Mouse (Mus musculus): ENCODE results near the gene Fto. TPM values are rescaled to one million over a fixed set of nuclear protein-coding genes. Genes with fewer than 3 reads are reported as not detected.
A peak's percentile ranks its signal among the peaks of the same experiment; 100 is the strongest.

Fto gene
- polyA plus RNA-seq, 1 experiment from 2014 or later = 94.8 TPM

DNA sequence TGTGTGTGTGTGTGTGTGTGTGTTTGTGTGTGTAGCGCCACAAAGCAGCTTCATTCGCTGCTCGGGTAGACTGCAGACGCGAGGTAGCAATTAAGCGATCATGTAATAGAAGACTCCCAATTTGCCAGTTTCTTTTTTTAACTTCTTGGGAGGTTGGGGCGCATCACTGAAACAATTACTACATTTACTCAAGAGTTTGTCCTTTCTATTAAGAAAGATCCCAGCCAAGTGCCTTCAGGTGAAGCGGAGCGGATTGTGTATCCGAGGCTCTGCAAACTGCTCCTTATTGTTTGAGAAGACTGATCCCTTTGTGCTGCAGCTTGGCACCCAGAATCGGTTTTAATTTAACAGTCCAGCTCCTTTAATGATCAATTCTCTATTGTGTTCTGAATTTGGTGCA is 70.5 kb downstream of the Fto start:
- WGBS = 22% methylated on average over 11 of the region's 11 CpGs
- Histone ChIP-seq H3K9ac (replicated peaks; ENCODE audit: low read length) (no peak overlapping the region), H3K36me3 (replicated peaks; ENCODE audit: control insufficient read depth, insufficient read depth, low read depth, low read length) (no peaks in the 10 kb centered on the region), H3K27me3 (ENCODE audit: control insufficient read depth, insufficient read depth, low read length) (no peaks in the 10 kb centered on the region), H3K9me3 (replicated peaks; ENCODE audit: control insufficient read depth, low read length) (no peaks in the 10 kb centered on the region), H3K4me2 (ENCODE audit: low read depth, low read length) (no peak overlapping the region), H3K4me3 (ENCODE audit: low read depth, low read length) (no peak overlapping the region), H3K4me1 (ENCODE audit: control insufficient read depth, insufficient read depth, low read length) (no peaks in the 10 kb centered on the region), H3K27ac (replicated peaks; ENCODE audit: low read depth, low read length) (no peak overlapping the region)
- DNase-seq (ENCODE audit: low spot score) = no peak
- no peak for ATAC-seq (replicated peaks; ENCODE audit: insufficient number of reproducible peaks, low FRiP score, low TSS enrichment, low read depth)

DNA sequence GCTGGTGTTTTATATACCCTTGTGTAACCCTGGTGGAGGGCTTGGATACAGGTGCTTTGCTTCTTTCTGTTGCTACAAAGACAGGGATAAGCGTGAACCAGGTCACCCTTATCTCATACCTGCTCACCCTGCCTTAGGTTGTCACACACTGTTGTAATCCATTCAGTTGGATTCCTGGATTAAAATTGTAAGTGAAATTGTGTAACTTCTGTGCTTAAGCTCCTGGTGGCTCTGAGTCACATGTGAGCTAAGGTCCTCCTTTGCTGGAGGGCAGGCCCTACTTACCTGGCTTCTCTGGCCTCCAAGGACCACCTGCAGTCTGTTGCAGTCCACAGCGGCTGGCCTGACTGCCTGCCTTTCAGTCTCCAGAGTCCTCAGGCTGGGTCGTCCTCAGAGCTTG is 71.1 kb downstream of the Fto start:
- Histone ChIP-seq H3K36me3 (replicated peaks; ENCODE audit: control insufficient read depth, insufficient read depth, low read depth, low read length) (no peaks in the 10 kb centered on the region), H3K9ac (replicated peaks; ENCODE audit: low read length) (no peak overlapping the region), H3K27me3 (ENCODE audit: control insufficient read depth, insufficient read depth, low read length) (no peaks in the 10 kb centered on the region), H3K4me3 (ENCODE audit: low read depth, low read length) (no peak overlapping the region), H3K4me1 (ENCODE audit: control insufficient read depth, insufficient read depth, low read length) (no peaks in the 10 kb centered on the region), H3K27ac (replicated peaks; ENCODE audit: low read depth, low read length) (no peak overlapping the region), H3K9me3 (replicated peaks; ENCODE audit: control insufficient read depth, low read length) (no peaks in the 10 kb centered on the region), H3K4me2 (ENCODE audit: low read depth, low read length) (no peak overlapping the region)
- DNase-seq (ENCODE audit: low spot score) (no peak), ATAC-seq (replicated peaks; ENCODE audit: insufficient number of reproducible peaks, low FRiP score, low TSS enrichment, low read depth) (no peak)
- 71% methylated on average over 3 of the region's 3 CpGs for WGBS

DNA sequence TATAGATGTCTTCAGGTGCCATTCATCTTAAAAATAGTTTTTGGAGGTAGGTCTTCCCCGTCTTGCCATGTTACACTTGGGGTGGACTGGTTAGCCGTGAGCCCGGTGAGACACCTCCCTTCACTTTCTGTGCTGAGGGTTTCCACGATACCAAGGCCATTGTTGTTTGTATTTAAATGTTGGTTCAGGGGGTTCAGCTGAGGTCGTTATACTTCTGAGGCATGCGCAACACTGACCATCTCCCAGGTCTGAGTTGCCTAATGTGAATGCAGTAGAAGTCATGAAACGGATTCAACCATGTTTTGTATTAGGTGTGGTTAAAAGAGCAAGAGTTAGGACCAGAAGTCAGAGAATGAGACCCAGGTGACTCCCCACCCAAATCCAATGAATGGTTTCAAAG is 72.5 kb downstream of the Fto start:
- Histone ChIP-seq H3K9me3 (replicated peaks; ENCODE audit: control insufficient read depth, low read length) (no peaks in the 10 kb centered on the region), H3K4me2 (ENCODE audit: low read depth, low read length) (no peak overlapping the region), H3K27me3 (ENCODE audit: control insufficient read depth, insufficient read depth, low read length) (no peaks in the 10 kb centered on the region), H3K4me3 (ENCODE audit: low read depth, low read length) (no peak overlapping the region), H3K9ac (replicated peaks; ENCODE audit: low read length) (no peak overlapping the region), H3K36me3 (replicated peaks; ENCODE audit: control insufficient read depth, insufficient read depth, low read depth, low read length) (no peaks in the 10 kb centered on the region), H3K27ac (replicated peaks; ENCODE audit: low read depth, low read length) (no peak overlapping the region), H3K4me1 (ENCODE audit: control insufficient read depth, insufficient read depth, low read length) (no peaks in the 10 kb centered on the region)
- ATAC-seq (replicated peaks; ENCODE audit: insufficient number of reproducible peaks, low FRiP score, low TSS enrichment, low read depth) (no peak), DNase-seq (ENCODE audit: low spot score) (no peak)
- 88% methylated on average over 7 of the region's 7 CpGs for WGBS

DNA sequence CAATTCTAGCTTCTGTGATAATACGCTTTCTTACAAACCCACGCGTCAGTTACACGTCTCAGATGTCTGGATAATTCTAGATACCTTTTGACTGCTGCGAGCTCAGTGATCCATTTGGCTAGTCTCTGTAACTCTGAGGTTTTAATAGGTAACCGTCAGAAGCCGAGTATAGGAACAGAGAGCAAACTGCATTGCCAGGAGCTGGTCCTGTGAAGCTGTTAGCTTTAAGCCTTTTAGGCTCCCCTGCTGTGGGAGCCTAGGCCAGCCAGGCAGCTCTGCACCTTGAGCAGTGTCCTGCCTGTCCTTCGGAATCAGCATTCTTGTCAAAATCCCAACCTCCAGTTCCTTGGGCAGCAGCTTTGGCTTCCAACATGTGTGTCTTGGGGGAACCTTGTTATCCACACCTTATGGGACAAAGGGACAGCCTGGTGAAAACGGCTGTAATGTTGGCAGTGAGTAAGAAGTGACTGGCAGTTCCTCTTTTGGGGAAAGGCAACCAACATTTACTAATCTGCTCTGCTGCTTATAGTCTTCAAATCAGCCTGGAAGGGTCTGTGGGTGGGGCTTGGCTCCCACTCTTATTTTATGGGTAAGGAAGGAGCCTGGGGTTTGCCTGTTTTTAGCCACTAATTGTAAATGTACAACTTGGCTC is 77.2 kb downstream of the Fto start:
- Histone ChIP-seq H3K4me3 (ENCODE audit: low read depth, low read length) (no peak overlapping the region), H3K27me3 (ENCODE audit: control insufficient read depth, insufficient read depth, low read length) (no peaks in the 10 kb centered on the region), H3K36me3 (replicated peaks; ENCODE audit: control insufficient read depth, insufficient read depth, low read depth, low read length) (no peaks in the 10 kb centered on the region), H3K4me2 (ENCODE audit: low read depth, low read length) (no peak overlapping the region), H3K9ac (replicated peaks; ENCODE audit: low read length) (no peak overlapping the region), H3K27ac (replicated peaks; ENCODE audit: low read depth, low read length) (no peak overlapping the region), H3K4me1 (ENCODE audit: control insufficient read depth, insufficient read depth, low read length) (no peaks in the 10 kb centered on the region; the same call in 1 of the 2 replicates), H3K9me3 (replicated peaks; ENCODE audit: control insufficient read depth, low read length) (no peaks in the 10 kb centered on the region)
- ATAC-seq (replicated peaks; ENCODE audit: insufficient number of reproducible peaks, low FRiP score, low TSS enrichment, low read depth) (no peak), DNase-seq (ENCODE audit: low spot score) (no peak)
- WGBS = 64% methylated on average over 9 of the region's 9 CpGs

DNA sequence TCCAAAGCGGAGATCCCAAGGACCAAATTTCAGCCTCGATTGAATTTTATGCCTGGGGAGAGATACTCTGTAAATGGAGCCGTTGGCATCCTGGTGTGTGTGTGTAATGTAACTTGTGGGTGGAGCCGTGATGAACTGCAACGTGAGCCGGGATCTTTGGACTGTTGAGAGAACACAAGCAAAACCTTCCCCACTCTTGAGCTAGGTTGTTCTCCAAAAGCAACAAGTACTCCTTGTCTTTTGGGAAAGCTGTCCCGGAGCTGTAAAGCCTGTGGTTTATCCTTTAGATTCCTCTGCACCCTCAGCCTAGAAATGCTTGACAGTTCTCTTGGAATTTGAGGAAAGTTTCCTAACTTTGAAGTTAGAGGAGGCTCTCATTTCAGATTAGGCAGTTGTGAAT is 78.9 kb downstream of the Fto start:
- DNase-seq (ENCODE audit: low spot score) (peak; percentile 26), ATAC-seq (replicated peaks; ENCODE audit: insufficient number of reproducible peaks, low FRiP score, low TSS enrichment, low read depth) (no peak)
- WGBS = 52% methylated on average over 7 of the region's 7 CpGs
- Histone ChIP-seq H3K4me3 (ENCODE audit: low read depth, low read length) (no peak overlapping the region), H3K4me1 (ENCODE audit: control insufficient read depth, insufficient read depth, low read length) (no peaks in the 10 kb centered on the region; the same call in 1 of the 2 replicates), H3K27me3 (ENCODE audit: control insufficient read depth, insufficient read depth, low read length) (no peaks in the 10 kb centered on the region), H3K36me3 (replicated peaks; ENCODE audit: control insufficient read depth, insufficient read depth, low read depth, low read length) (no peaks in the 10 kb centered on the region), H3K4me2 (ENCODE audit: low read depth, low read length) (no peak overlapping the region), H3K9ac (replicated peaks; ENCODE audit: low read length) (no peak overlapping the region), H3K9me3 (replicated peaks; ENCODE audit: control insufficient read depth, low read length) (no peaks in the 10 kb centered on the region), H3K27ac (replicated peaks; ENCODE audit: low read depth, low read length) (no peak overlapping the region)

DNA sequence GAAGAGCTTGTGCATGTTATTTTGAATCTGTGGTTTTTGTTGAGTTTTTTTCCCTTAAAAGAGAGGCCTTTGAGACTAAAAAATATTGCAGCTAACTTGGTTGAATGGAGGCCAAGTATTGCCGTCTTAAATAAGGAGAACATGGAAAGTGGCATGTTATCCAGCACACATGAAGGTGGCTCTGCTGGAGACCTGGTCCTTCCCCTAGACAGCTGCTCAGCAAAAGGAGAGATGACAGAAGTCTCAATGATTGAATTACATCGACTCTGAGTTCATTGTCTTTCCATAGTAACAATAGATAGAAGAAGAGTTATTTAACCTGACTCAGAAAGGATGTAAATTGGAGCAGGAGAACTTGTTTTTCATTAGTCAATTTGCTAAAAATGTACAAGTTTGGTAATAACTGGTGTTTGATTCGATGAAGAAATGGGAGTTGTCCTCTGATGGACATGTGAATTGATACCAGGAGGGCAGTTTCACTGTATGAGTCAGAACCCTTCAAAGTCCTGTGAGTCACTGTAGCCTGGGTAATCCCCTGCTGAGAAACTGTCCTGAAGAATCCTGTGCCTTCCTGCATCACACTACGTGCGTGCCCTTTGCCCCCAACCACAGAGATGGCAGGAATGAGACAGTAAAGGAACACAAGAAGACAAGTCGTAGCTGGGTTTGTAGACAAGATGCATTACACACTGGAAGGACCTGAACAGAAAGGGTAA is 82.2 kb downstream of the Fto start:
- no peaks in the 10 kb centered on the region for H3K36me3 ChIP-seq (replicated peaks; ENCODE audit: control insufficient read depth, insufficient read depth, low read depth, low read length)
- no peak overlapping the region for H3K4me2 ChIP-seq (ENCODE audit: low read depth, low read length)
- 81% methylated on average over 6 of the region's 6 CpGs for WGBS
- H3K27ac ChIP-seq (replicated peaks; ENCODE audit: low read depth, low read length) = no peak overlapping the region
- H3K9me3 ChIP-seq (replicated peaks; ENCODE audit: control insufficient read depth, low read length) = no peaks in the 10 kb centered on the region
- DNase-seq (ENCODE audit: low spot score) (no peak), ATAC-seq (replicated peaks; ENCODE audit: insufficient number of reproducible peaks, low FRiP score, low TSS enrichment, low read depth) (no peak)
- no peaks in the 10 kb centered on the region for H3K27me3 ChIP-seq (ENCODE audit: control insufficient read depth, insufficient read depth, low read length)
- no peak overlapping the region for H3K9ac ChIP-seq (replicated peaks; ENCODE audit: low read length)
- no peaks in the 10 kb centered on the region; the same call in 1 of the 2 replicates for H3K4me1 ChIP-seq (ENCODE audit: control insufficient read depth, insufficient read depth, low read length)
- no peak overlapping the region for H3K4me3 ChIP-seq (ENCODE audit: low read depth, low read length)

DNA sequence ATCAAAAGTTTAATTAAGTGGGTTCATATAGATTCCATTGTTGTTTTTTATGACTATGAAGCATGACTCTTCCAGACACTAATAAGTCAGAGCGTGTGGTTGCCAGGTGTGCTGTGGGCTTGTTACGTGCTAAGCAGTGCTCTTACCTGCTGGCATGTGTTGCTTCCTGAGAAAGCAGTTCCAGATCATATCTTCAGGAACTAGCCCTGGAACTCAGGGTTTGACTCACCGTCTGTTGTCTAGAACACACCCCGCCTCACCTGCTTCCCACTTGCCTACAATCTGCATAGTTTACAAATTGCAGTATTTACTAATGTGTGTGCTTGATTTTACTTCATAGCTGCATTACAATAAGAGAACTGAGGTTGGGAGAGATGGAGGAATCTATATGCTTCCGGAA is 84.7 kb downstream of the Fto start:
- H3K4me1 ChIP-seq (ENCODE audit: control insufficient read depth, insufficient read depth, low read length) = no peaks in the 10 kb centered on the region
- DNase-seq (ENCODE audit: low spot score) (no peak), ATAC-seq (replicated peaks; ENCODE audit: insufficient number of reproducible peaks, low FRiP score, low TSS enrichment, low read depth) (no peak)
- H3K4me2 ChIP-seq (ENCODE audit: low read depth, low read length) = no peak overlapping the region
- no peak overlapping the region for H3K4me3 ChIP-seq (ENCODE audit: low read depth, low read length)
- no peak overlapping the region for H3K9ac ChIP-seq (replicated peaks; ENCODE audit: low read length)
- H3K27me3 ChIP-seq (ENCODE audit: control insufficient read depth, insufficient read depth, low read length) = no peaks in the 10 kb centered on the region
- H3K27ac ChIP-seq (replicated peaks; ENCODE audit: low read depth, low read length) = no peak overlapping the region
- no peaks in the 10 kb centered on the region for H3K36me3 ChIP-seq (replicated peaks; ENCODE audit: control insufficient read depth, insufficient read depth, low read depth, low read length)
- H3K9me3 ChIP-seq (replicated peaks; ENCODE audit: control insufficient read depth, low read length) = no peaks in the 10 kb centered on the region
- whole genome bisulfite sequencing = 88% methylated on average over 5 of the region's 5 CpGs

All from embryonic facial prominence, embryonic 11.5 days (tissue).